Mouse (Mus musculus) liver, embryonic 14.5 days (tissue): ENCODE data around the gene Il5. TPM values are rescaled to one million over a fixed set of nuclear protein-coding genes. Genes with fewer than 3 reads are reported as not detected.
A peak's percentile ranks its signal among the peaks of the same experiment; 100 is the strongest.
"Not testable (repeated sequence)": the region's sequence is repeated elsewhere in the genome, so short reads cannot be mapped to it uniquely, and the experiment has no call there.

Source experiments
- ATAC-seq: fragments of 200-750 bp; cut with Nextera tagmentation; 2 replicates; pipeline ENCODE4 v1.8.0; 2017; ENCODE audit warnings: moderate number of reproducible peaks, mild to moderate bottlenecking, moderate library complexity; ENCODE audit not compliant: insufficient read depth
- DNase-seq, 3 experiments: peaks; one replicate each; pipeline ENCODE4 v3.0.0-alpha.2; 2012 to 2013; ENCODE audit warnings: low read depth in 3 of 3, low spot score in 3 of 3
- H3K27ac ChIP-seq: fragments of 300-500 bp; sonication (generic); 2 replicates; pipeline ENCODE4 v1.5.1; 2014; ENCODE audit warnings: moderate library complexity, mild to moderate bottlenecking, control low read depth, inconsistent platforms
- H3K27me3 ChIP-seq: fragments of 300-500 bp; sonication (generic); 2 replicates; pipeline ENCODE4 v1.6.1; 2014; ENCODE audit warnings: mild to moderate bottlenecking, low read length, moderate library complexity; ENCODE audit not compliant: control insufficient read depth, insufficient read depth
- H3K36me3 ChIP-seq: fragments of 300-500 bp; sonication (generic); replicated peaks from 2 replicates; pipeline ENCODE4 v1.6.1; 2014; ENCODE audit warnings: low read depth; ENCODE audit not compliant: control insufficient read depth, insufficient read depth
- H3K4me1 ChIP-seq, 2 experiments: fragments of 200-500 bp in 1 of 2; fragments of 300-500 bp in 1 of 2; sonication (generic) in 1 of 2; replicated peaks; 2 replicates each; pipeline ENCODE4 v1.6.1; 2012 to 2014; ENCODE audit warnings: antibody characterized with exemption in 1 of 2, inconsistent platforms in 1 of 2, low read length in 1 of 2; ENCODE audit not compliant: control insufficient read depth in 2 of 2, insufficient read depth in 2 of 2
- H3K4me2 ChIP-seq: fragments of 300-500 bp; sonication (generic); 2 replicates; pipeline ENCODE4 v1.6.1; 2014; ENCODE audit warnings: low read depth, mild to moderate bottlenecking, control low read depth, moderate library complexity
- H3K4me3 ChIP-seq, 2 experiments: fragments of 200-500 bp in 1 of 2; fragments of 300-500 bp in 1 of 2; sonication (generic) in 1 of 2; 2 replicates each; pipeline ENCODE4 v1.5.1; 2012 to 2014; ENCODE audit warnings: low read depth in 2 of 2, low read length in 2 of 2, mild to moderate bottlenecking in 2 of 2, control low read depth in 1 of 2, inconsistent platforms in 1 of 2, moderate library complexity in 1 of 2; ENCODE audit not compliant: insufficient read depth in 1 of 2
- H3K9ac ChIP-seq: fragments of 300-500 bp; sonication (generic); replicated peaks from 2 replicates; pipeline ENCODE4 v1.6.1; 2014; ENCODE audit warnings: mild to moderate bottlenecking, control low read depth, moderate library complexity
- H3K9me3 ChIP-seq: fragments of 300-500 bp; sonication (generic); 2 replicates; pipeline ENCODE4 v1.6.1; 2016; ENCODE audit warnings: low read length, mixed read lengths; ENCODE audit not compliant: control insufficient read depth
- CTCF ChIP-seq: IDR thresholded peaks from 2 replicates; pipeline ENCODE4 v1.5.1; 2016; ENCODE audit warnings: antibody characterized with exemption, low read depth, control low read depth
- EP300 ChIP-seq: IDR thresholded peaks from 2 replicates; pipeline ENCODE4 v1.6.1; 2016; ENCODE audit warnings: antibody characterized with exemption, low read depth
- WGBS: fragments of 180-500 bp; shearing (Covaris S2); extraction: QIAGEN DNeasy Blood & Tissue Kit; methylation state at CpG from one replicate; pipeline ENCODE4 v1.1.7; 2014; ENCODE audit not compliant: insufficient replicate concordance; 5-methylcytosine and 5-hydroxymethylcytosine counted together
- polyA plus RNA-seq, 2 experiments: library from polyadenylated mRNA; depleted of rRNA in 1 of 2; stranded (reverse) in 1 of 2; unstranded in 1 of 2; fragments of >200 nt; fragmentation: Nextera tagmentation in 1 of 2; extraction: Ambion mirVana in 1 of 2; gene quantifications; 2 replicates each; pipeline versions ENCODE4 v1.2.1 to v1.2.3; 2012 to 2014

Il5 gene
- polyA plus RNA-seq, 2 experiments = not detected

DNA sequence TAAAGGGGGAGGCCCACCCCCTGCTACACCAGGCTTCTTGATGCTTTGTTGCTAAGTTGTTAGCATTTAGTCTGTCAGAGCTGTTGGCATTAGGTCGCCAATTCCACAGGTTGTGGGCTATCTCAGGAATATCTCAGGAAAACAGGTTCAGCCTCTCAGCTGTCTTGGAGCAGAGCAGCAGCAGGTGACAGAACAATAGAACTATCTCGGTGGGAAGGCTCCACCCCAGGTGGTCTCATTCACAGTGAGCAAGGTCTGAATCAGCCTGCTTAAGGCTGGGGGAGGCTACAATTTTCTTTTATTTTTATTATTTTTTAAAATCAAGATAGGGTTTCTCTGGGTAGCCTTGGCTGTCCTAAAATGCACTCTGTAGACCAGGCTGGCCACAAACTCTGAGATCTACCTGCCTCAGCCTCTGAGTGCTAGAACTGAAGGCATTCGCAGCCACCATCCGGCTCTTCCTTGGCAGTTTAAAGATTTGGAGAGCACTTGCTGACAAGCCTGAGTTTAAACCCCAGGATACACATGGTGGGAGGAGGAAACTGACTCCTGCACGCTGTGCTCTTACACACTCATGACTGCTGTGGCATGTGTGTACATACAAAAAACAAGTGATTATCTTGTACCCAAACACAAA is 29.2 kb downstream of the Il5 start:
- H3K4me3 ChIP-seq = no peak overlapping the region
- DNase-seq = no peak
- H3K27me3 ChIP-seq = no peaks in the 10 kb centered on the region
- 50% methylated on average over 5 of the region's 5 CpGs for WGBS
- no peaks in the 10 kb centered on the region for H3K9me3 ChIP-seq
- no peak overlapping the region for H3K27ac ChIP-seq
- 0 out of 4 replicates have a peak, but pooled peaks cover 0 to 2% of the 10 kb centered on the region in 2 experiments for H3K4me1 ChIP-seq
- TF ChIP-seq EP300 (no peak), CTCF (no peak)
- no peak overlapping the region for H3K9ac ChIP-seq
- no peaks in the 10 kb centered on the region for H3K36me3 ChIP-seq
- ATAC-seq = no peak
- no peak overlapping the region for H3K4me2 ChIP-seq

DNA sequence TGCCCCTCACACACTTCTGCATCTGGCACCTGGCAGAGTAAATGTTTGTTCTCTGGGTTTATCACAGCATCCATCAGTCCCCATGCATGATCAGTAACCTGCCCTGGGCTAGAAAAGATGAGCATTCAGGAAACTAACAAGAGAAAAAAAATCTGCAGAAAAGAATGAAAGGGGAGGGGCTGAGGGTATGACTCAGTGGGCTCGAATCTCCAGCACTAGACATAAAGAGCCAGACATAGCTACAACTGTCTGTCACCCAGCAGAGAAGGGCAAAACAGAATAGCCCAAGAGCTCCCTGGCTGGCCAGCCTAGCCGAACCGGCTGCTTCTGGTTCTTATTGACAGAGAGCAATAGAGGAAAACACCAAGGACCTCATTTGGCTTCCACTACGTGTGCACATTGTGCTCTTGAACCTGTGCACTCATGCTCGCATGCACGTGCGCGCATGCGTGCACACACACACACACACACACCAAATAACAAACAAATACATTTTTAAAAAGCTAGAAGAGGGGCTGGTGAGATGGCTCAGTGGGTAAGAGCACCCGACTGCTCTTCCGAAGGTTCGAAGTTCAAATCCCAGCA is 34.5 kb downstream of the Il5 start:
- TF ChIP-seq CTCF (no peak), EP300 (no peak)
- Histone ChIP-seq H3K4me3 (no peak overlapping the region), H3K4me2 (no peak overlapping the region), H3K9ac (no peak overlapping the region), H3K9me3 (no peaks in the 10 kb centered on the region), H3K27me3 (no peaks in the 10 kb centered on the region), H3K27ac (no peak overlapping the region), H3K4me1 (no peaks in the 10 kb centered on the region), H3K36me3 (no peaks in the 10 kb centered on the region)
- ATAC-seq (no peak), DNase-seq (no peak)
- WGBS = 69% methylated on average over 12 of the region's 12 CpGs

DNA sequence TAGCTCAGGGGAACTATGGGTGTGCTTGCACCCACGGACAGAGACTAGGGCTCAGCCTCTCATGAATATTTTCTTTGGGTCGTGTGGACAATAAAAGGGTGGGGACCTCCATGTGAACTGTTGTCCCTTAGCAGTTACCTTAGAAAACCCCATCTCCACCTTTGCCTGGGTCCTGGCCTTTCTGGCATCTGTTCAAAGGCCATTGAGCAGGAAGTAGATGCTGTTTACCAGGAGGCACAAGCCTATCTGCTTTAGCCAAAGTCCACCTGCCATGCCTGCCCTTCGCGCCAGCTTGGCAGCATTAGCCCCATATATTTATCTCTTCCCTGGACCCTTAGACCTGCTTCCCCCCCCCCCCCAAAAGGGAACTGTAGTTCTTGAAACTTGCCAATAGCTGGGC is 37.0 kb downstream of the Il5 start:
- 51% methylated on average over 4 of the region's 4 CpGs for WGBS
- H3K4me2 ChIP-seq = no peak overlapping the region
- H3K27me3 ChIP-seq = no peaks in the 10 kb centered on the region
- ATAC-seq (no peak), DNase-seq (no peak)
- TF ChIP-seq EP300 (no peak), CTCF (no peak)
- H3K36me3 ChIP-seq = no peaks in the 10 kb centered on the region
- no peak overlapping the region for H3K4me3 ChIP-seq
- peaks cover 0 to 10% of the 10 kb centered on the region in 2 experiments; a peak in 2 of 4 replicates for H3K4me1 ChIP-seq
- no peak overlapping the region for H3K9ac ChIP-seq
- no peak overlapping the region for H3K27ac ChIP-seq
- H3K9me3 ChIP-seq = no peaks in the 10 kb centered on the region

DNA sequence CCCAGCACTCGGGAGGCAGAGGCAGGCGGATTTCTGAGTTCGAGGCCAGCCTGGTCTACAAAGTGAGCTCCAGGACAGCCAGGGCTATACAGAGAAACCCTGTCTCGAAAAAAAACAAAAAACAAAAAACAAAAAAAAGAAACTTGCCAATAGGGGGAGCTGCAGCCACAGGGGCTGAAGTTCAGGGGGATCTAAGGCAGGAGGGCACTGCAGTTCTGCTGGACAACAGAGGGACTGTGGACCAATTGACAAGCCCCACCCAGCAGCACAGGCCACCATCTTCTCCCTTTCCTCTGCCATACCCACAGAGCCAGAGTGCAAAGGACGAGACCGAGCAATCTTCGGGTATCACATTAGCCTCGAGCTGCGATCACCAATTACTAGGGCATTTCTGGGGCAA is 37.4 kb downstream of the Il5 start:
- TF ChIP-seq CTCF = peak; percentile 64

DNA sequence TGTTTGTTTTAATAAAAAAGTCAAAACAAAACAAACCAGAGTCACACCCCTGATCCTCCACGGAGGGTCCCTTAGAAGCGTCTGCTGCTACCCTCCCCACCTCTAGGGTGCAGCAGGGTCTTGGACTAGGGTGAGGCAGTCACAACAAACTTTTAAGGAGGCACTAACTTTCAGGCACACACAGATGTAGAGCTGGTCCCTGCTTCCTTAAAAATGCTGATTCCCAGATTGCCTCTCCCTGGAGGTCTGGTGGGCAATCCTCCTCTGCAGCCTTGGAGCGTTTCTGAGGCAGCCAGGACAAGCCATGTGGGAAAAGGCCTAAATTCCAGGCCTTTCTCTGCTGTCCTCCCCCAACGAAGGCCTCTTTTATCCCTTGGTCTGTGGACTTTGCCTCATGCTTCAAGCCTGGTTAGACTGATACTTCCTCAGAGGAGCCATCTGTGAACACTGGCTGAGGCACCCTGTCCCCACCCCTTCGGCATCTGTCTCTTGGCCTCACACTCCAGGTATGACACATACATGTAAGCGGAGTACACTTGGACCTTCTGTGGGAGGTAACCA is 38.3 kb downstream of the Il5 start:
- Histone ChIP-seq H3K9me3 (no peaks in the 10 kb centered on the region), H3K4me2 (no peak overlapping the region), H3K27me3 (no peaks in the 10 kb centered on the region), H3K36me3 (no peaks in the 10 kb centered on the region), H3K27ac (no peak overlapping the region), H3K9ac (no peak overlapping the region), H3K4me1 (peaks cover 0 to 13% of the 10 kb centered on the region in 2 experiments; a peak in 2 of 4 replicates), H3K4me3 (no peak overlapping the region)
- 42% methylated on average over 6 of the region's 6 CpGs for WGBS
- DNase-seq (no peak), ATAC-seq (no peak)
- TF ChIP-seq CTCF (peak; percentile 40; the same call in 1 of the 2 replicates), EP300 (no peak)

More for the DNA sequence above, 37.4 kb downstream of the Il5 start:
- not testable (repeated sequence) for ATAC-seq, H3K4me2 ChIP-seq, H3K9ac ChIP-seq, H3K27ac ChIP-seq, H3K27me3 ChIP-seq, H3K4me3 ChIP-seq, H3K9me3 ChIP-seq, DNase-seq, H3K36me3 ChIP-seq
- WGBS = 62% methylated on average over 9 of the region's 9 CpGs
- peaks cover 0 to 10% of the 10 kb centered on the region in 2 experiments; a peak in 2 of 4 replicates for H3K4me1 ChIP-seq
